Mouse (Mus musculus) hematopoietic stem cell, adult 5-6 weeks (primary cell): ENCODE measurements at regions not wholly inside any gene's neighbourhood (a gene's known extent, or its start where the extent isn't known, plus 50 kb on each side); places are given as distances from the start of the nearest gene placed in this dataset.

Source experiments
- ATAC-seq, 2 experiments: fragments of 125-278 bp in 1 of 2; replicated peaks in 1 of 2; 2 replicates each; pipeline ENCODE4 v1.8.0; 2016 to 2017; ENCODE audit warnings: inconsistent platforms in 2 of 2, mild to moderate bottlenecking in 2 of 2, moderate number of reproducible peaks in 2 of 2, low read depth in 1 of 2, moderate TSS enrichment in 1 of 2; ENCODE audit not compliant: low FRiP score in 2 of 2, poor library complexity in 2 of 2, severe bottlenecking in 2 of 2, insufficient read depth in 1 of 2, low TSS enrichment in 1 of 2

DNA sequence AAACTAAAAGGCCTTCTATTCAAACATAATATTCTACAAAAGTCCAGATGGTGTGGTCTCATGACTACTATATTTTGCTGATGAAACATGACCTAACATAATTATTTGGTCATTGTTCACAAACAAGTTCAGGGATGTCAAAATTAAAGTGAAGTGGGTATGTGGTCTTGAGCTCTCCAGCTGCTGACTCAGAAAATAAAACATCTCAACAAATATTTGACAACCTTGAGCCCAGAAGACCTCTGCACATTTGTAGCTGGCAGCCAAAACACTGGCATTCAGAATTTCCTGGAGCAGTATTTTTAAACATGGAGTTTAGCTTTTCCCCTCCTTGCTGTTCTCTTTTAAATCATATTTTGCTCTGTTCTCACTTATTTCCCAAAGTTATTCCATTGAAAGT, 829.7 kb upstream of the Cited2 start:
- no peak for ATAC-seq

DNA sequence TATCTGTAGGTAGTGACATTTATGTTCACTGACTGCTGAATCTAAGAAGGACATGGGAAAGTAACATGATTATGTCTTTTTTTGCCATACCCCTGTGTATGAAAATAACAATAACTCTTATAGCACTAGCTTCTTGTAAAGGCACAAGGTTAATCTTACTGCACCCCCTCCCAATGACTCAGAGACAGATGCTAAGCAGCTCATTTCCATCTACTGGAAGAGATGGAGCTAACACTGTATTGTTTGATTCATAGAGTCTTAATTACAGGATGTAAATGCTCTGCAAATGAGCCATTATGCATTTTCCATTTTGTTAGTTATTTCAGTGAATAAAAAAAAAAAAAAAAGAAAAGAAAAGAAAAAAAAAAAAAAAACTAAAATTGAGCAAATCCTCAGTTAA, 827.7 kb upstream of the Cited2 start:
- ATAC-seq, result no peak

GRCm38 (mm10) chr10:16922888-16923287, 800.1 kb upstream of the Cited2 start:
- no peak for ATAC-seq

- peak in 1 of 2 experiments; percentile 62; a peak in 2 of 4 replicates for ATAC-seq
These were observed 799.2 kb upstream of the Cited2 start for GRCm38 (mm10) chr10:16923851-16924250.

- no peak for ATAC-seq
These were observed 785.3 kb upstream of the Cited2 start for GRCm38 (mm10) chr10:16937705-16938104.

DNA sequence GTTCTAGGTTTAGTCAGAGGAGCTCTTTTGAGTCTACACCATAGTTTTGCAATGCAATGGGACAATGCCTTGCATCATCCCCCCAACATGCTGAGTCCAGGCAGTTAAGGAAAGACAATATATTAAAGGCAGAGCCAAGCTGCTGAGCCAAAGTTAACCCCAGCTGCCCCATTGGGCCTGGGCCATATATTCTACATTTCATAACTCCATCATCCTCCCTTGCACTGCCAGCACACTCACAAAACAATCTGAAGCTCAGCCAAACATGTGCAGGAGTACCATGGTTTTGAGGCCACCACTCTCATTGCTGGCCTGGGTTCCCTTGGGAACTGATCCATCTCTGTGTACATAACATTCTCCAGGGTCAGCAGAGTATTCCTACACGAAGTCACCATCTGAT, 771.4 kb upstream of the Cited2 start:
- ATAC-seq, result no peak

GRCm38 (mm10) chr10:16960971-16961370, 762.0 kb upstream of the Cited2 start:
- ATAC-seq, result no peak

DNA sequence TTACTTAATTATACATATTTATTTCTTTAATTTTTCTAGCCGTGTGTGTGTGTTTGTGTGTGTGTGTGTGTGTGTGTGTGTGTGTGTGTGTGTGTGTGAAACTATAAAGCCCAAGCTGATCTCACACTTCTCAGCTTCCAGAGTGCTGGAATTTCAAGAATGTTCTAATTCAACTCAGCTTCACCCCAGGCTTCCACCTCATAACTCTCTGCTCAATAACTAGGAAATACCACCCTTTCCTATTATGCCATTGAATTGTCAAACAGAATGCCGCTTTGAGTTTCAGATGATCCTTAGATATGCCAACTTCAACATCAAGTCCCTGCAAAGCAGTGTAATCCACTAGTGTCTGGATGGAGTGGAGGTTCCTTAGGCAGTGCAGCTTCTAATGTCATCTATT, 760.6 kb upstream of the Cited2 start:
- no peak for ATAC-seq

GRCm38 (mm10) chr10:16978770-16979169, 744.2 kb upstream of the Cited2 start:
- no peak for ATAC-seq

DNA sequence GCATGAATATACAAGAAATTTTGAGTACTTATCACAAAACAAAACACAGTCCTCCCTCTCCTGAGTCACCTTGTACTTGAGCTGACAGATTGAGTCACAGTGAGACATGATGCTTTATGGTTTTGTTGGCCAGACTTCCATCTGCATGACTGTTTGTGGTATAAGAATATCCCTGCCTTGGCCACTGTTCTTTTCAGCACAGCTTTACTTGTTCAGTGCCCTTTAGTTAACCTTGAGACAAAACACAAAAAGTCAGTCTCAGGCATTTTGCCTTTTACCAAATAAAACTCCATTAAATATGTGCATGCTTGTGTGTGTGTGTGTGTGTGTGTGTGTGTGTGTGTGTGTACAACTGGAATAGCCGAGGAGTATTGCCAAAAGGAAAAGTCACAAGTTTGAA, 732.8 kb upstream of the Cited2 start:
- ATAC-seq, result no peak; a peak in 1 of 4 replicates

DNA sequence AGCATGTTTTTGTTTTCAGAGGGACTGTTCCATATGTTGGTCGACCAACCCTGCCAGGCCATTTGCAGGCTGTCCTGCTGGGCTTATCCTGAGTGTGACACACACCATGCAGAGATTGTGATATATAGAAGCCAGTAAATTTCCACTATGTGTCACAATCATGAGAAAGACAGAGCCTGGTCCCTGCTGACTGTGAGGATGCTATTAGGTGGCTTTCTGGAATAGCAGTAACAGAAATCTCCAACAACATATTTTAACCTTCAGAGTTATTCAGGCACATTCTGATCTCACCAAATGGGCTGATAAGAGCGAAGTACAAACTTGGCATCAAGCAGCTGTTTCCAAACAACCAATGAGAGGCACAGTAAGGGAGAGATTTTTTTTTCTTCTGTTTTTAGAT, 729.2 kb upstream of the Cited2 start:
- no peak for ATAC-seq

DNA sequence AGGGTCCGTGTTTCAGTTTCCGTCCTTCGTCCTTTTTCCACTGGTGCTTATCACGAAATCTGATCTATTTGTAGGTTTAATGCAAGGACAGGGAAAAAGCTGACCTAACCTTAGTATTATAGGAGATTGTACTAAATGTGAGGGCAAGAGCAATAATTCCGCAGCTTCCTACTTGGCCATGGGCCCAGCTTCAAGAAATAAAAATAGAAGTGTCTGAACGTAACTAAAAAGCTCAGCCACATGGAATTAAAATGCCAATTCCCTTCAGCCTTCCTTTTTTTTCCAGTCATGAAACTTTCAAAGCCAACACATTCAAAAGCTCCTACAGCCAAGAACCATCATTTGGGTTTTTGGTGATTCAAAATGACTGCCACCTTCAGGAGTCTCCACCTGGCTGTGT, 728.5 kb upstream of the Cited2 start:
- ATAC-seq, result no peak

DNA sequence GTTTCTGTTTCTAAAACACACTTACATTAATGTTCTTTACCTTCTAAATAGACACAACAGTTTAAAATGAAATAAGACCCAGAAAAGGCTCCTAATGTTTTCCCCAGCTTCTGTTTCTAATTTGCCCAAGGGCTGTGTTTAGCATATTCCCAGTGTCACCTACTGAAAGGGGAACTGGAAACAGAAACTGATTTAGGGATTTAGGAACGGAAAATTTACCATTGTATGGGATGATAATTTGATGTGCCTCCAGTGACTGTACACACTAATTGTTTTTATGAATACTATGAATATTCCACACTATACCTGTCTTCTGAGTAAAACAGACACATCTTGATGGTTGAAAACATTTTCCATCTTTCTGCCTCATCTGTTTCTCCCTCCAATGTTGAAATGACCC, 728.0 kb upstream of the Cited2 start:
- no peak for ATAC-seq

DNA sequence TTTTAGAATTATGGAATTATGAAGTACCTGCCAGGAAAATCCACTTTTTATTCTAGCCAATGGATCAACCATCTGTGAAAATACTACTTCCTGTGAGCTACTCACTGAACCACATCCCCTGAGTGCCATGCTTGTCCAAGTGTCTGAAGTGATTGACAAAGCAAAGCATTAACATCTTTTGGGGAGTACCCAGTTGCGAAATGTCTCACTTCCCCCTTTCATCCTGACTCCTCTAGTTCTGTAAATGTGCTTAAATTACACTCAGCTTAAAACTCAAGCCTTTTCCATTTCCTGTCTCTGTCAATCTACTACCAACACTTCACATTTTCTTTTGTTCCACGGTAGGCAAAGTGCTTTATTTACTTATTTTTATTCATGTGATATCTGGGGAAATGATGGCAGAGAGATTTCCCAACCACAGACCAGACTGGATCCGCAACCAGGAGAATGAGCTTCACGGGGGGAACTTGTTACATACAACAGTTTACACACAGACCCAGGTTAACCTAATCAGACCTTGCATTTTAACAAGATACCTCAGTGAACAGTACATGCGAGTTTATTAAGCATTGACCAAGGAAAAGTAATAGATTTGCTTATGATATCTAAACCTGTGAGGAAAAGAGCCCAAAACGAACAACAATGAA, 726.1 kb upstream of the Cited2 start:
- ATAC-seq, result peak; percentile 90 to 97

DNA sequence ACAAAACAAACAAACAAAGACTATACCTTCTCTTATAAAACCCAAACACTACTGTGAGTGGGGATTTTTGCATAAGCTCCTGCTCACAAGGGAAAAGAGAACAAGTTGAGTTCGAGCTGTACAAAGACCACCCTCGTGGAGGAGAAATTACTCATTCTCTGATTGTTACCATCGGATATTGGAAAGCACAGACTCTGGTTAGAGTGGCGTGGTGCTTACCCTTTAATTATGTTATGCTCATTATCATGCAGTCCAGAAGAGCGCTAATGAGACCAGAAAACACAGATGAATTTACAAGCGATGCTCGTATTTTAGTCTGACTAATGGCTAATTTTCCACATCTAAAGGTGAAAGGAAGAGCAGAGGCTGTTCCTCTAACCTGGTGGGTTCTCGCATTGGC, 721.7 kb upstream of the Cited2 start:
- ATAC-seq, result no peak

DNA sequence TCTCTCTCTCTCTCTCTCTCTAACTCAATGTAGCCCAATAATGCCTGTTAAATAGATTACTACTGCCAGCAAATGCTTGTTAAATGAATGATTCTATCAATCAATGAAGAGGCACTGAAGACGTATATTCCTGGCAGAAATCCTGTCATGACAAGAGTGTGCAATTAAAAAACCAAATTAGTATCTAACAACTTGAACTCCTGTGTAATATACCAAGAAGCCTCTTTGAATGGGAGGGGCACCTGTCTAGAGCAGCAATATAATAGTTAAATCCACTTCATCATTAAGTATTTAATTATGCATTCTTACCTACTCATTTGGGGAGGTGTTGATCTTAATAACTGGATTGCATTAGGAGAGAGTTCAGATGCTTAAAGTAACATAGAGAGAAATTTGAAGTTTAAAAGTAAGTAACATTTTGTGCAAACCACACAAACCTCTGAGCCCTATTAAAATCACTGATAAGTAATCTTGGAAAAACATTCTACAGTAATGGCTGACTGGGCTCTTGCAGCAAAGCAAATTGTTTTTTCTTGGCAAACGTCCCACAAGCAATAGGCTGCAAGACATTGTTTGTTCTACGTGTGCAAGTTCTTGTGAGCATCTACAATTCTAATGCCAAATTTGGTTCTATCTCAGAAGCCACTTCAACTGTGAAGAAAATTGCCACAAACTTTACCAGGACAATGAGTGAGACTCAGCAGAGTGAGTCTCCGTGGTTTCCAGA, 719.7 kb upstream of the Cited2 start:
- ATAC-seq, result no peak

DNA sequence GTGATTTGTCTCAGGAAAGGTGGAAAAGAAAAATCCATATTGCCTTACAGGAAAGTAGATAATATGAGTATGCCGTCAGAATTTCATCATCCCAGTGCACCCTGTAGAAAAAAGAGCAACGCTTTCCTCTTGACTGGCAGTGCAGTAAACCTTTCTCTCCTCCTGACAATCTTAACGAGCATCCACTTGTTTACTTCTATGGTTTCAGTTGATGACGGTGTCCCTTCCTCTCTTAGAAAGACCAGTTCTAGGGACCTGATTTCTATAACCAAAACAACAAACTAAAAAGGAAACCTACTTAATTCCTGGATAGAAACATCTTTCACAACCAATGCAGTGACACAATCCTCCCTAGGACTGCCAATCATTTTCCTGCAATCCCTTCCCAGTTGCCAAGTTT, 714.3 kb upstream of the Cited2 start:
- 0 out of 4 replicates have a peak, but pooled peaks of 1 of the 2 experiments have one; percentile 4 for ATAC-seq

- ATAC-seq, result no peak
These were observed 713.0 kb upstream of the Cited2 start for GRCm38 (mm10) chr10:17010047-17010446.

GRCm38 (mm10) chr10:17011876-17012275, 711.1 kb upstream of the Cited2 start:
- ATAC-seq, result no peak
